ENCODE assay signal across 8 mouse cellular contexts in the genomic region with DNA sequence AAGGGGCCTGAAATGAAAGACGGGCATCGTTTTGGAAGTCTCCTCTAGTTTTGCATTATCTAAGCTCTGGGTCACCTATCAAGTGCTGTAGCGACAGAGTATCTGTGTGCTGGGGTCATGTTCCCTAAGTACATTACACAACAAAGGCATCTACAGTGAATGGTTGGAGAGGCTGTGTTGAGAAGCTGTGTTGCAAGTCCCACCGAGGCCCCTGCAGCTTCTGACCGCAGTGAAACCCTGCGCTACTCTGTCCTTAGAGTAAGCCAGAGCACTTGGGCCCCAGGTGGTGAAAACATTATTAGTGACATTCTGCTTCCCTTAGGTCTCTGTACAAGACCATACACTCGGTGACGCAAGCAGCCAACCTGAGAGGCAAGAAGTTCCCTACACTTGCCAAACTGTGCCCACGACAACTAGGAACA. TPM values are rescaled to one million over a fixed set of nuclear protein-coding genes. Genes with fewer than 3 reads are reported as not detected.
DNase-seq lines count a peak whose midpoint lies in the region; ATAC-seq and TF ChIP-seq lines count a peak whose summit lies in the region.

No protein-coding gene starts in this region.

- no peak overlapping the region for H3K27ac ChIP-seq in spleen, adult 2 months (ENCODE audit: insufficient read depth, low read length)
- H3K27ac ChIP-seq in liver, adult 2 months (replicated peaks; ENCODE audit: insufficient read depth, low read depth, low read length), result no peak overlapping the region
- peak overlapping the region; percentile 91 for H3K27ac ChIP-seq in stomach, postnatal 0 days (replicated peaks)
- H3K27ac ChIP-seq in thymus, adult 2 months (ENCODE audit: control insufficient read depth, insufficient read depth, low read length), result no peak overlapping the region

- no peak for DNase-seq in cerebellum, adult 8-10 months
- DNase-seq in spleen, adult 2 months (ENCODE audit: low read depth in 1 of 2, low spot score in 2 of 2), result no peak
- no peak for DNase-seq in spleen, postnatal 14 days (ENCODE audit: low spot score in 2 of 2)
- DNase-seq in liver, adult 2 months (ENCODE audit: extremely low read depth, low read depth, low spot score), result no peak
- no peak for DNase-seq in stomach, postnatal 0 days (ENCODE audit: low spot score)
- DNase-seq in layer of hippocampus, postnatal 25 days (ENCODE audit: extremely low spot score in 1 of 2, low spot score in 1 of 2), result no peak
- DNase-seq in thymus, adult 2 months, result no peak

- TF ChIP-seq POLR2A in spleen, adult 2 months (IDR thresholded peaks at IDR 0.05; ENCODE audit: low read depth, low read length), result no peak
- no peak for TF ChIP-seq POLR2A in liver, adult 2 months (IDR thresholded peaks at IDR 0.05; ENCODE audit: extremely low read depth, insufficient read depth, low read length)
- TF ChIP-seq POLR2A in thymus, adult 2 months (IDR thresholded peaks at IDR 0.05; ENCODE audit: control insufficient read depth, extremely low read depth, insufficient read depth, low read length, poor library complexity), result no peak

- peaks cover 4% of the 10 kb centered on the region; the same call in 1 of the 2 replicates for H3K4me1 ChIP-seq in spleen, adult 2 months (ENCODE audit: control insufficient read depth, insufficient read depth, insufficient read length)
- peaks cover 3% of the 10 kb centered on the region for H3K4me1 ChIP-seq in liver, adult 2 months (ENCODE audit: control insufficient read depth, insufficient read depth, low read length)
- H3K4me1 ChIP-seq in stomach, postnatal 0 days (replicated peaks; ENCODE audit: control insufficient read depth, insufficient read depth), result no peaks in the 10 kb centered on the region
- peaks cover 11% of the 10 kb centered on the region; the same call in 1 of the 2 replicates for H3K4me1 ChIP-seq in thymus, adult 2 months (replicated peaks; ENCODE audit: control insufficient read depth, insufficient read depth, low read length)

- WGBS in spleen, adult 2 months, result 28% methylated on average over 9 of the region's 9 CpGs
- WGBS in liver, adult 2 months, result 27% methylated on average over 9 of the region's 9 CpGs
- 40% methylated on average over 9 of the region's 9 CpGs for WGBS in stomach, postnatal 0 days
- WGBS in thymus, adult 2 months, result 37% methylated on average over 9 of the region's 9 CpGs

- no peak for TF ChIP-seq CTCF in spleen, adult 2 months (IDR thresholded peaks at IDR 0.05; ENCODE audit: extremely low read depth, insufficient read depth, insufficient read length, insufficient replicate concordance)
- no peak for TF ChIP-seq CTCF in liver, adult 2 months (IDR thresholded peaks at IDR 0.05; ENCODE audit: low read depth, low read length)
- TF ChIP-seq CTCF in stomach, postnatal 0 days (IDR thresholded peaks at IDR 0.05; ENCODE audit: low read depth), result no peak
- TF ChIP-seq CTCF in thymus, adult 2 months (IDR thresholded peaks at IDR 0.05; ENCODE audit: borderline replicate concordance, control insufficient read depth, extremely low read depth, insufficient read depth, low read length, poor library complexity), result no peak

- peaks cover 11% of the 10 kb centered on the region for H3K27me3 ChIP-seq in spleen, adult 2 months (ENCODE audit: control insufficient read depth, insufficient read depth, low read length)
- 0 out of 2 replicates have a peak, but pooled peaks cover 5% of the 10 kb centered on the region for H3K27me3 ChIP-seq in liver, adult 2 months (ENCODE audit: control insufficient read depth, insufficient read depth, low read length)
- no peaks in the 10 kb centered on the region for H3K27me3 ChIP-seq in stomach, postnatal 0 days (ENCODE audit: control insufficient read depth, insufficient read depth, low read length)
- peaks cover 7% of the 10 kb centered on the region; the same call in 1 of the 2 replicates for H3K27me3 ChIP-seq in thymus, adult 2 months (ENCODE audit: control insufficient read depth, insufficient read depth, low read length)

- no peaks in the 10 kb centered on the region for H3K36me3 ChIP-seq in spleen, adult 2 months (ENCODE audit: control insufficient read depth, insufficient read depth, low read length)
- no peaks in the 10 kb centered on the region for H3K36me3 ChIP-seq in liver, adult 2 months (ENCODE audit: control insufficient read depth, insufficient read depth, low read length)
- no peaks in the 10 kb centered on the region for H3K36me3 ChIP-seq in stomach, postnatal 0 days (ENCODE audit: control insufficient read depth, insufficient read depth, low read length)
- no peaks in the 10 kb centered on the region for H3K36me3 ChIP-seq in thymus, adult 2 months (ENCODE audit: control insufficient read depth, insufficient read depth, low read length)

- peak overlapping the region; percentile 96 for H3K4me2 ChIP-seq in stomach, postnatal 0 days (replicated peaks; ENCODE audit: low read depth)

- TF ChIP-seq EP300 in stomach, postnatal 0 days (optimal IDR thresholded peaks at IDR 0.05), result no peak

- H3K9ac ChIP-seq in liver, adult 2 months (ENCODE audit: low read depth, low read length), result no peak overlapping the region
- peak overlapping the region; percentile 69; the same call in 1 of the 2 replicates for H3K9ac ChIP-seq in stomach, postnatal 0 days (ENCODE audit: low read length)

- ATAC-seq in cerebellum, adult (ENCODE audit: insufficient number of reproducible peaks, low FRiP score, low TSS enrichment), result peak; percentile 4; the same call in 1 of the 2 replicates
- ATAC-seq in stomach, postnatal 0 days (ENCODE audit: low FRiP score, low TSS enrichment), result no peak; the same call in 1 of the 2 replicates

- peak overlapping the region; percentile 46; the same call in 1 of the 2 replicates for H3K4me3 ChIP-seq in spleen, adult 2 months (ENCODE audit: extremely low read depth, insufficient read depth, insufficient read length)
- peak overlapping the region; percentile 51; the same call in 1 of the 2 replicates for H3K4me3 ChIP-seq in liver, adult 2 months (ENCODE audit: insufficient read depth, low read depth, low read length)
- H3K4me3 ChIP-seq in stomach, postnatal 0 days (ENCODE audit: low read depth, low read length), result peak overlapping the region; percentile 71
- H3K4me3 ChIP-seq in thymus, adult 2 months (ENCODE audit: control insufficient read depth, insufficient read depth, low read length), result no peak overlapping the region

- no peaks in the 10 kb centered on the region for H3K9me3 ChIP-seq in stomach, postnatal 0 days (ENCODE audit: control insufficient read depth, low read length)

- H3K79me2 ChIP-seq in liver, adult 2 months (ENCODE audit: control insufficient read depth, insufficient read depth, low read length), result no peaks in the 10 kb centered on the region

RNA-seq across cellular contexts. Expression of gene Atp8a2, which starts 20.5 kb away (rescaled TPM):
- 0.31 and 0.32 TPM in 2 replicates for polyA plus RNA-seq in spleen, adult 2 months (2012; rRNA removed)
- total RNA-seq in liver, adult 2 months (2014; rRNA removed), result 0.18 and 0.67 TPM in 2 replicates
- 0.02 TPM in 2 replicates for polyA plus RNA-seq in liver, adult 2 months (2012; rRNA removed)
- polyA plus RNA-seq in stomach, postnatal 0 days (2015; fragmentation: Nextera tagmentation; extraction: Ambion mirVana), result 6.3 and 7.0 TPM in 2 replicates
- total RNA-seq in layer of hippocampus, postnatal 25 days (2021), result 10 to 100 TPM; 40.5 to 45.1 TPM
- 0.38 and 0.54 TPM in 2 replicates for polyA plus RNA-seq in thymus, adult 2 months (2012; rRNA removed)
